Mouse (Mus musculus): ENCODE results near the gene Htra3.

The Htra3 gene

GRCm38 (mm10) chr5:35609971-35610370, 69.6 kb downstream of the Htra3 start:
- DNase-seq: no peak

- no peak for DNase-seq
Measured at GRCm38 (mm10) chr5:35609381-35609780, 70.2 kb downstream of the Htra3 start.

- DNase-seq: no peak
Measured at GRCm38 (mm10) chr5:35608559-35608958, 71.0 kb downstream of the Htra3 start.

- DNase-seq: peak in 1 of 2 experiments; percentile 62
Measured at GRCm38 (mm10) chr5:35607784-35608183, 71.8 kb downstream of the Htra3 start.

GRCm38 (mm10) chr5:35606800-35607199, 72.8 kb downstream of the Htra3 start:
- DNase-seq: no peak

GRCm38 (mm10) chr5:35605355-35605754, 74.2 kb downstream of the Htra3 start:
- DNase-seq: no peak
